Mouse (Mus musculus): ENCODE data around the gene Lhx2.
A peak's percentile ranks its signal among the peaks of the same experiment; 100 is the strongest.

Gene Lhx2

GRCm38 (mm10) chr2:38346881-38347764 is 8.0 kb downstream of the Lhx2 start:
- DNase-seq = no peak

- DNase-seq = no peak
These were observed 8.9 kb downstream of the Lhx2 start for GRCm38 (mm10) chr2:38347811-38348551.

- no peak for DNase-seq
These were observed 9.8 kb downstream of the Lhx2 start for GRCm38 (mm10) chr2:38348660-38349420.

GRCm38 (mm10) chr2:38349447-38350350 is 10.6 kb downstream of the Lhx2 start:
- DNase-seq = no peak

- no peak for DNase-seq
These were observed 11.3 kb downstream of the Lhx2 start for GRCm38 (mm10) chr2:38350386-38350785.

GRCm38 (mm10) chr2:38350796-38351195 is 11.7 kb downstream of the Lhx2 start:
- peak; percentile 74 for DNase-seq

GRCm38 (mm10) chr2:38351641-38352320 is 12.7 kb downstream of the Lhx2 start:
- DNase-seq = no peak

GRCm38 (mm10) chr2:38352321-38353007 is 13.4 kb downstream of the Lhx2 start:
- no peak for DNase-seq

GRCm38 (mm10) chr2:38353008-38353379 is 13.9 kb downstream of the Lhx2 start:
- DNase-seq = no peak

GRCm38 (mm10) chr2:38353664-38354063 is 14.6 kb downstream of the Lhx2 start:
- DNase-seq = no peak

GRCm38 (mm10) chr2:38354179-38354716 is 15.2 kb downstream of the Lhx2 start:
- DNase-seq = no peak

- no peak for DNase-seq
These were observed 15.8 kb downstream of the Lhx2 start for GRCm38 (mm10) chr2:38354717-38355510.

- DNase-seq = no peak
These were observed 16.8 kb downstream of the Lhx2 start for GRCm38 (mm10) chr2:38355731-38356427.

- DNase-seq = no peak
These were observed 17.6 kb downstream of the Lhx2 start for GRCm38 (mm10) chr2:38356428-38357260.

- DNase-seq = no peak
These were observed 18.5 kb downstream of the Lhx2 start for GRCm38 (mm10) chr2:38357294-38358246.

GRCm38 (mm10) chr2:38358611-38359010 is 19.5 kb downstream of the Lhx2 start:
- DNase-seq = no peak

GRCm38 (mm10) chr2:38359186-38359585 is 20.1 kb downstream of the Lhx2 start:
- DNase-seq = no peak

Measured in liver (tissue).